Comparison of ENCODE assay signal across 13 mouse cellular contexts in the genomic region with DNA sequence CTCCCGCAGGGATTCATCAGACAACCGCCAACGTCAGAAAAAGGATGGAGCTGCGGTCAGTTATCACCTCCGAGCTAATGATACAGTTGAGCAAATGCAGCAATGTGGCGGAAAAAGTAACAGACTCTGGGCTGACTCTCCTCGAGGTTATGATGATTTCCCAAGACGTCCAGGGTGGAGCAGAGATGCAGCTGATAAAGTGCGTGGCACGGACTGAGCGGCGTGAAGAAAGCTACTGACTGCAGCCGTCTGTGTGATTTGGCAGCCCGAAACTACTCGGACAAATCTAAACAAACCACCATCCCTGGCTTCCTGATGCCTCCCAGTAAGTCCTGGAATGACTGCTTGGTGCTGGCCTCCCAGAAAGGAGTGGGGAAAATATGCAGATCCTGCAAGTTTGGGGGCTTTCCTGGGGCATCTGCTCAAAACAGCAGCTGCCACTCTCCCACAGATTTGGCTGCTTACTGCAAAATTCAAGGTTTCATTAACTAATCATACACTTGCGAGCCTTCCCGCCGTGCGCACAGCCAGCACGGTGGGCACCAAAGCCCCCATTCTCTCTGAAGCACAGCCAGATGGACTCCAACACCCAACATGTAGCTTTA.
DNase-seq lines count a peak whose midpoint lies in the region; ATAC-seq and TF ChIP-seq lines count a peak whose summit lies in the region.
"Had no signal": no experiment of that assay in that cellular context is flagged by ENCODE, and none has a peak within 500 bp of the region (broad histone marks: within the 10 kb centered on the region; RNA-seq: fewer than 3 reads in every experiment).

No protein-coding gene starts in this region.

- no peaks in the 10 kb centered on the region for H3K27me3 ChIP-seq in hindbrain, embryonic 16.5 days (replicated peaks; ENCODE audit: control insufficient read depth, insufficient read depth, low read length)
- no peaks in the 10 kb centered on the region for H3K27me3 ChIP-seq in hindbrain, embryonic 10.5 days (ENCODE audit: insufficient read depth, poor library complexity, severe bottlenecking)
- peaks cover 11% of the 10 kb centered on the region for H3K27me3 ChIP-seq in E14TG2a.4 (ENCODE audit: insufficient read depth, low read length)
- H3K27me3 ChIP-seq in limb, embryonic 13.5 days, result no peaks in the 10 kb centered on the region
- H3K27me3 ChIP-seq: CH12.LX had no signal

- no peak overlapping the region for H3K27ac ChIP-seq in hindbrain, embryonic 16.5 days (ENCODE audit: low read depth, low read length)
- H3K27ac ChIP-seq in hindbrain, embryonic 10.5 days, result no peak overlapping the region
- no peak overlapping the region; the same call in 1 of the 2 replicates for H3K27ac ChIP-seq in ES-E14 (ENCODE audit: insufficient read depth, low read depth, low read length, poor library complexity, severe bottlenecking)
- no peak overlapping the region for H3K27ac ChIP-seq in limb, embryonic 13.5 days
- H3K27ac ChIP-seq: macrophage had no signal

- no peaks in the 10 kb centered on the region for H3K36me3 ChIP-seq in hindbrain, embryonic 16.5 days (ENCODE audit: control insufficient read depth, insufficient read depth, low read length)
- no peaks in the 10 kb centered on the region for H3K36me3 ChIP-seq in hindbrain, embryonic 10.5 days
- H3K36me3 ChIP-seq in E14TG2a.4 (ENCODE audit: insufficient read depth, low read length), result no peaks in the 10 kb centered on the region
- no peaks in the 10 kb centered on the region for H3K36me3 ChIP-seq in ES-E14 (ENCODE audit: control insufficient read depth, insufficient read depth, low read length, poor library complexity, severe bottlenecking)
- no peaks in the 10 kb centered on the region for H3K36me3 ChIP-seq in limb, embryonic 13.5 days

- 58% methylated on average over 20 of the region's 20 CpGs for WGBS in hindbrain, embryonic 16.5 days
- WGBS in hindbrain, embryonic 10.5 days, result 76% methylated on average over 20 of the region's 20 CpGs
- 52% methylated on average over 20 of the region's 20 CpGs for WGBS in limb, embryonic 13.5 days

- no peak for DNase-seq in hindbrain, embryonic 10.5 days (ENCODE audit: low spot score)
- DNase-seq in ES-E14 (ENCODE audit: low read depth, low spot score), result no peak
- DNase-seq in right cerebral cortex, postnatal 25 days, result no peak
- no peak for DNase-seq in right cerebral cortex, postnatal 14 days
- DNase-seq: cerebellum, postnatal 25 days; kidney, postnatal 25 days; retina, postnatal 1 day had no signal

- no peaks in the 10 kb centered on the region for H3K4me1 ChIP-seq in hindbrain, embryonic 16.5 days (ENCODE audit: control insufficient read depth, insufficient read depth, low read depth, low read length)
- H3K4me1 ChIP-seq in hindbrain, embryonic 10.5 days (replicated peaks), result peaks cover 12% of the 10 kb centered on the region; the same call in 1 of the 2 replicates
- H3K4me1 ChIP-seq in E14TG2a.4 (replicated peaks; ENCODE audit: low read depth, low read length) (peaks cover 9% of the 10 kb centered on the region; the same call in 1 of the 2 replicates), ES-E14 (ENCODE audit: control insufficient read depth in 2 of 2, insufficient read depth in 2 of 2, low read length in 2 of 2, poor library complexity in 1 of 2) (no peaks in the 10 kb centered on the region)
- H3K4me1 ChIP-seq in limb, embryonic 13.5 days, result peaks cover 34% of the 10 kb centered on the region

- ATAC-seq in hindbrain, embryonic 16.5 days, result 0 out of 2 replicates have a peak, but pooled peaks have one; percentile 20
- ATAC-seq in limb, embryonic 13.5 days (ENCODE audit: low FRiP score, low read depth), result no peak
- ATAC-seq: activated CD4-positive, CD25-positive, alpha-beta regulatory T cell, adult 4 months had no signal

- in situ Hi-C loops in ES-E14 (cut with MboI; ENCODE audit: low sequenced_read_pairs in 2 of 2, unreplicated experiment in 2 of 2), result no loop called here

- no peak overlapping the region for H3K4me3 ChIP-seq in hindbrain, embryonic 16.5 days (ENCODE audit: low read length)
- H3K4me3 ChIP-seq in hindbrain, embryonic 10.5 days, result no peak overlapping the region
- H3K4me3 ChIP-seq in E14TG2a.4 (replicated peaks; ENCODE audit: low read length) (peak overlapping the region; percentile 65), ES-E14 (ENCODE audit: insufficient read depth in 1 of 2, low read depth in 1 of 2, low read length in 2 of 2, poor library complexity in 1 of 2, severe bottlenecking in 1 of 2) (peak overlapping the region; percentile 23 to 27)
- H3K4me3 ChIP-seq in limb, embryonic 13.5 days, result no peak overlapping the region

- H3K4me2 ChIP-seq in hindbrain, embryonic 16.5 days (ENCODE audit: low read length), result no peak overlapping the region
- 0 out of 2 replicates have a peak overlapping the region, but pooled peaks have one; percentile 14 for H3K4me2 ChIP-seq in limb, embryonic 13.5 days (replicated peaks)

- TF ChIP-seq CTCF in E14TG2a.4 (conservative IDR thresholded peaks at IDR 0.05; ENCODE audit: low read length), result no peak

- H3K9ac ChIP-seq in hindbrain, embryonic 16.5 days (ENCODE audit: low read depth, low read length), result no peak overlapping the region
- H3K9ac ChIP-seq in ES-E14 (ENCODE audit: insufficient read depth, low read depth, low read length, poor library complexity, severe bottlenecking), result no peak overlapping the region
- no peak overlapping the region for H3K9ac ChIP-seq in limb, embryonic 13.5 days

- H3K9me3 ChIP-seq in hindbrain, embryonic 16.5 days (ENCODE audit: control insufficient read depth, low read length), result no peaks in the 10 kb centered on the region
- H3K9me3 ChIP-seq in hindbrain, embryonic 10.5 days, result no peaks in the 10 kb centered on the region
- no peaks in the 10 kb centered on the region for H3K9me3 ChIP-seq in E14TG2a.4 (ENCODE audit: low read length)
- no peaks in the 10 kb centered on the region for H3K9me3 ChIP-seq in ES-E14 (ENCODE audit: control insufficient read depth, insufficient read depth, low read depth, low read length)
- no peaks in the 10 kb centered on the region for H3K9me3 ChIP-seq in limb, embryonic 13.5 days

TF ChIP-seq in ES-E14, 5 proteins besides CTCF, POLR2A, EP300 and RAD21:
- no peak for TF ChIP-seq CHD2 (IDR thresholded peaks at IDR 0.05; ENCODE audit: low read depth, low read length)
- TF ChIP-seq HCFC1 (IDR thresholded peaks at IDR 0.05; ENCODE audit: borderline replicate concordance, insufficient read depth, low read length), result no peak
- TF ChIP-seq ZC3H11A (IDR thresholded peaks at IDR 0.05; ENCODE audit: borderline replicate concordance, low read depth, low read length), result no peak
- TF ChIP-seq ZNF384 (IDR thresholded peaks at IDR 0.05; ENCODE audit: low read depth, low read length), result no peak
- no peak for TF ChIP-seq MAFK (IDR thresholded peaks at IDR 0.05; ENCODE audit: insufficient read depth, low read depth, low read length)

Comparison
In these comparisons a context has a peak if more than half of its experiments do, and no peak if none do; other contexts are left out.
1. H3K4me3 ChIP-seq: peak in E14TG2a.4 (single experiment) and ES-E14 (2 of 2); none in hindbrain, embryonic 16.5 days (single experiment), hindbrain, embryonic 10.5 days (single experiment) and limb, embryonic 13.5 days (single experiment).